Mouse (Mus musculus): ENCODE measurements around the gene Treml1.

DNA sequence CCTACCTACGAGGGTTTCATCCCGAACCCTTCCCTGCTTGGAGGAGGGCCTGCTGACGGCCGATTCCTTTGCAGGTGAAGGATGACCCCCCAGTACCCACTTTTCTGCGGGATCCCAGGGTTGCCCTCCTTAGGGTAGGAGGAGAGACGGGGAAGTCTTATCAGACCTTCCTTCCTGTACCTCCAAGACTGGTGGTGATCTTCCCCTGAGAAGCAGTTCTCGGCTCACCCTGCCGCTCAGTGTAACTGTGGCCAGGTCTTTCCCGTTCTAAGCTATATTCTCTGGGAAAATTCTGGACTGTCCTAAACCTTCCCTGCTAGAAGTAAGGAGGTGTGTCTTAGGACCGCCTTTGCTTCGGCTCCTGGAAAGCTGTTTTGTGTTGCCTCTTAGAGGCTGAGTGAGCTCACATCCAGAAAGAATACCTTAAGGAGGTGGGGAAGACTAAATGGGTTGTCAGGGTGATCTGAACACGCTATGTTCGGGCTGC lies 50.6 kb downstream of the Treml1 start:
- TF ChIP-seq CTCF (IDR thresholded peaks at IDR 0.05; ENCODE audit: low read depth) (no peak), EP300 (IDR thresholded peaks at IDR 0.05; ENCODE audit: low read depth) (no peak)

Measured in heart, postnatal 0 days (tissue).